ENCODE assay signal across 9 mouse cellular contexts in the genomic region with DNA sequence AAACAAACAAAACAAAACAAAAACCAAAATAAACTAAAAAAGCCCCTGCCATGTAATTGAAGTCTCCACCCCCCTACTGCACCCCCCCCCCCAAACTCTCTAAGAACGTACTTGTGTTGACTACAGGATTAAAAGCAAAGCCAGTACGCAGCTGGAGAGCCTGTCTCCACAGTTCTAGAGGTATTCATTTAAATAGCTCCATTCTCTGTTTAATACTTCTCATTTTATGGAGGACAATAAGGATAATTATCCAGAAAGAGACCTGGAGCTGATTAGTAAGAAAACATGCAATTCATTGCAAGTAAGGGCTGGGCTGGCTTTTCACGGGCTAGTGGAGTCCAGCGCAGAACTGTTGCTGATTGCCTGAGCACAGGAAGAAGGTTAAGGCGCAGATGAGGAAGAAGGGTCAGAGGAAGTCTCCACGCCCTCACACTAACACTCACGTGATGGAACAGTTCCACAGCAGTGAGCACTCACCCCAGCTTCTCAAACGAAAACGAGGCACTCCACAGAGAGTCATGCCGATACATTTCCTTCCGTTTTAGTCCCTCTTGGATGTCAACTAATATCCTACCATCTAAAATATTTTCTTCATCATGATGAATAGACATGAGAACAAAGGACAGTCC. TPM values are rescaled to one million over a fixed set of nuclear protein-coding genes. Genes with fewer than 3 reads are reported as not detected.
DNase-seq lines count a peak whose midpoint lies in the region; ATAC-seq and TF ChIP-seq lines count a peak whose summit lies in the region.
"Had no signal": no experiment of that assay in that cellular context is flagged by ENCODE, and none has a peak within 500 bp of the region (broad histone marks: within the 10 kb centered on the region; RNA-seq: fewer than 3 reads in every experiment).

No protein-coding gene starts in this region.

- no peaks in the 10 kb centered on the region for H3K27me3 ChIP-seq in kidney, adult 2 months (replicated peaks; ENCODE audit: control insufficient read depth, insufficient read depth, low read length)
- no peaks in the 10 kb centered on the region for H3K27me3 ChIP-seq in cerebellum, adult 2 months (ENCODE audit: control insufficient read depth, insufficient read depth, low read length)
- peaks cover 4% of the 10 kb centered on the region; the same call in 1 of the 2 replicates for H3K27me3 ChIP-seq in hindbrain, embryonic 10.5 days (ENCODE audit: insufficient read depth, poor library complexity, severe bottlenecking)
- H3K27me3 ChIP-seq: heart, embryonic 15.5 days had no signal

- H3K27ac ChIP-seq in kidney, adult 2 months (ENCODE audit: insufficient read depth, low read depth, low read length), result no peak overlapping the region
- no peak overlapping the region for H3K27ac ChIP-seq in cerebellum, adult 2 months (ENCODE audit: insufficient read depth, low read length)
- no peak overlapping the region for H3K27ac ChIP-seq in hindbrain, embryonic 10.5 days

- 40% methylated on average over 11 of the region's 11 CpGs for WGBS in kidney, adult 2 months
- WGBS in cerebellum, adult 2 months, result 74% methylated on average over 11 of the region's 11 CpGs
- 76% methylated on average over 11 of the region's 11 CpGs for WGBS in hindbrain, embryonic 10.5 days

- intact Hi-C loops in left cerebral cortex, postnatal 10 days (cut with DNase I), result no loop called here

- H3K36me3 ChIP-seq in kidney, adult 2 months (ENCODE audit: control insufficient read depth, insufficient read depth, low read length), result no peaks in the 10 kb centered on the region
- H3K36me3 ChIP-seq in hindbrain, embryonic 10.5 days, result no peaks in the 10 kb centered on the region
- H3K36me3 ChIP-seq: heart, embryonic 15.5 days had no signal

- no peaks in the 10 kb centered on the region for H3K9me3 ChIP-seq in hindbrain, embryonic 10.5 days
- H3K9me3 ChIP-seq: heart, embryonic 15.5 days had no signal

- H3K4me1 ChIP-seq in kidney, adult 2 months (ENCODE audit: control insufficient read depth, insufficient read depth, low read length), result no peaks in the 10 kb centered on the region; the same call in 1 of the 2 replicates
- no peaks in the 10 kb centered on the region for H3K4me1 ChIP-seq in cerebellum, adult 2 months (ENCODE audit: control insufficient read depth, insufficient read depth, low read length)
- peaks cover 11% of the 10 kb centered on the region; the same call in 1 of the 2 replicates for H3K4me1 ChIP-seq in hindbrain, embryonic 10.5 days (replicated peaks)

- peak; percentile 90 for ATAC-seq in megakaryocyte progenitor cell, adult 5-6 weeks (replicated peaks; ENCODE audit: poor library complexity)

- no peak overlapping the region for H3K4me3 ChIP-seq in kidney, adult 2 months (ENCODE audit: insufficient read depth, low read depth, low read length)
- no peak overlapping the region for H3K4me3 ChIP-seq in cerebellum, adult 2 months (replicated peaks; ENCODE audit: insufficient read depth, low read depth, low read length)
- H3K4me3 ChIP-seq in hindbrain, embryonic 10.5 days, result no peak overlapping the region
- H3K4me3 ChIP-seq: heart, embryonic 15.5 days had no signal

- no peak for TF ChIP-seq CTCF in kidney, adult 2 months (conservative IDR thresholded peaks at IDR 0.05; ENCODE audit: insufficient read depth, insufficient read length, low read depth, low read length)
- no peak for TF ChIP-seq CTCF in cerebellum, adult 2 months (IDR thresholded peaks at IDR 0.05; ENCODE audit: borderline replicate concordance, insufficient read depth, low read depth, low read length)

- DNase-seq in testis, postnatal 10 days (ENCODE audit: low spot score), result peak; percentile 31
- no peak for DNase-seq in testis, postnatal 14 days (ENCODE audit: low spot score)
- peak; percentile 65 for DNase-seq in kidney, adult 2 months
- DNase-seq in left cerebral cortex, postnatal 10 days (ENCODE audit: extremely low spot score in 1 of 2, low spot score in 2 of 2), result no peak
- no peak for DNase-seq in layer of hippocampus, postnatal 25 days (ENCODE audit: extremely low spot score in 1 of 2, low spot score in 1 of 2)
- DNase-seq in cerebellum, adult 2 months, result no peak
- no peak for DNase-seq in hindbrain, embryonic 10.5 days (ENCODE audit: low spot score)

- TF ChIP-seq POLR2A in kidney, adult 2 months (IDR thresholded peaks at IDR 0.05; ENCODE audit: low read depth, low read length), result no peak
- no peak for TF ChIP-seq POLR2A in cerebellum, adult 2 months (IDR thresholded peaks at IDR 0.05; ENCODE audit: borderline replicate concordance, insufficient read depth, low read length)

RNA-seq across cellular contexts. Expression of gene Rftn2, which starts 11.3 kb away (rescaled TPM):
- 1.7 and 2.2 TPM in 2 replicates for polyA plus RNA-seq in kidney, adult 2 months (2012; rRNA removed)
- 0.71 and 0.86 TPM in 2 replicates for total RNA-seq in megakaryocyte progenitor cell, adult 5-6 weeks (2015)
- total RNA-seq in megakaryocyte progenitor cell, adult 5-6 weeks (2017), result 1.3 and 2.5 TPM in 2 replicates
- 10 to 100 TPM; 14.3 to 17.6 TPM for total RNA-seq in left cerebral cortex, postnatal 10 days (2021)
- total RNA-seq in layer of hippocampus, postnatal 25 days (2021), result 10 to 100 TPM; 32.0 to 33.8 TPM
- 16.9 and 17.1 TPM in 2 replicates for polyA plus RNA-seq in cerebellum, adult 2 months (2012; rRNA removed)
- 7.3 and 8.5 TPM in 2 replicates for polyA plus RNA-seq in hindbrain, embryonic 10.5 days (2016; fragmentation: Nextera tagmentation; extraction: Ambion mirVana)

RNA-seq across cellular contexts. Expression of gene Mars2, which starts 21.7 kb away (rescaled TPM):
- polyA plus RNA-seq in kidney, adult 2 months (2012; rRNA removed), result 1.6 and 1.9 TPM in 2 replicates
- 6.8 and 8.2 TPM in 2 replicates for total RNA-seq in megakaryocyte progenitor cell, adult 5-6 weeks (2015)
- total RNA-seq in megakaryocyte progenitor cell, adult 5-6 weeks (2017), result 8.5 and 10.4 TPM in 2 replicates
- total RNA-seq in left cerebral cortex, postnatal 10 days (2021), result 10 to 100 TPM; 12.6 to 13.6 TPM
- total RNA-seq in layer of hippocampus, postnatal 25 days (2021), result 1 to 10 TPM; 8.2 to 9.8 TPM
- polyA plus RNA-seq in cerebellum, adult 2 months (2012; rRNA removed), result 3.8 and 4.2 TPM in 2 replicates
- 2.7 and 3.2 TPM in 2 replicates for polyA plus RNA-seq in hindbrain, embryonic 10.5 days (2016; fragmentation: Nextera tagmentation; extraction: Ambion mirVana)

Comparison
In these comparisons a context has a peak if more than half of its experiments do, and no peak if none do; other contexts are left out.
1. DNase-seq: peak in testis, postnatal 10 days (single experiment) and kidney, adult 2 months (single experiment); none in testis, postnatal 14 days (single experiment), left cerebral cortex, postnatal 10 days (0 of 2), layer of hippocampus, postnatal 25 days (0 of 2), cerebellum, adult 2 months (0 of 2) and hindbrain, embryonic 10.5 days (single experiment).
2. RNA of gene Rftn2, which starts 11.3 kb away (total RNA-seq): 32.0 to 33.8 TPM in layer of hippocampus, postnatal 25 days and 14.3 to 17.6 TPM in left cerebral cortex, postnatal 10 days; 0.71 to 2.5 TPM in megakaryocyte progenitor cell, adult 5-6 weeks; every median in the first group is over 4 times any median in the second.